Mouse (Mus musculus) forebrain, embryonic 11.5 days (tissue): ENCODE data around the gene Nwd2. TPM values are rescaled to one million over a fixed set of nuclear protein-coding genes. Genes with fewer than 3 reads are reported as not detected.

Experiments used
- ATAC-seq: fragments of 200-750 bp; cut with Nextera tagmentation; replicated peaks from 2 replicates; pipeline ENCODE4 v1.8.0; 2017; ENCODE audit warnings: moderate TSS enrichment; ENCODE audit not compliant: low FRiP score
- DNase-seq: peaks from one replicate; pipeline ENCODE4 v3.0.0-alpha.2; 2017; ENCODE audit warnings: low spot score
- H3K27ac ChIP-seq: fragments of 300-500 bp; sonication (generic); 2 replicates; pipeline ENCODE4 v1.5.1; 2014; ENCODE audit warnings: low read depth, low read length
- H3K27me3 ChIP-seq: fragments of 300-500 bp; sonication (generic); 2 replicates; pipeline ENCODE4 v1.6.1; 2014; ENCODE audit warnings: mild to moderate bottlenecking, low read length, mixed read lengths; ENCODE audit not compliant: control insufficient read depth, insufficient read depth
- H3K36me3 ChIP-seq: fragments of 300-500 bp; sonication (generic); 2 replicates; pipeline ENCODE4 v1.6.1; 2014; ENCODE audit warnings: mild to moderate bottlenecking, low read length, moderate library complexity, mixed read lengths; ENCODE audit not compliant: control insufficient read depth, insufficient read depth
- H3K4me1 ChIP-seq: fragments of 300-500 bp; sonication (generic); replicated peaks from 2 replicates; pipeline ENCODE4 v1.6.1; 2014; ENCODE audit warnings: low read length, mixed read lengths; ENCODE audit not compliant: control insufficient read depth, insufficient read depth
- H3K4me2 ChIP-seq: fragments of 300-500 bp; sonication (generic); 2 replicates; pipeline ENCODE4 v1.6.1; 2014; ENCODE audit warnings: low read depth, mild to moderate bottlenecking, low read length, moderate library complexity, mixed read lengths; ENCODE audit not compliant: severe bottlenecking
- H3K4me3 ChIP-seq: fragments of 300-500 bp; sonication (generic); 2 replicates; pipeline ENCODE4 v1.5.1; 2014; ENCODE audit warnings: low read depth, low read length
- H3K9ac ChIP-seq: fragments of 300-500 bp; sonication (generic); 2 replicates; pipeline ENCODE4 v1.6.1; 2014; ENCODE audit warnings: low read length
- H3K9me3 ChIP-seq: fragments of 300-500 bp; sonication (generic); 2 replicates; pipeline ENCODE4 v1.6.1; 2016; ENCODE audit warnings: low read length, mixed read lengths; ENCODE audit not compliant: control insufficient read depth
- WGBS: fragments of 180-500 bp; shearing (Covaris S2); extraction: QIAGEN DNeasy Blood & Tissue Kit; methylation state at CpG from one replicate; pipeline ENCODE4 v1.1.7; 2014; 5-methylcytosine and 5-hydroxymethylcytosine counted together
- polyA plus RNA-seq: library from polyadenylated mRNA; unstranded; fragments of >200 nt; fragmentation: Nextera tagmentation; extraction: Ambion mirVana; gene quantifications from 2 replicates; pipeline ENCODE4 v1.2.1, GENCODE M21; 2014

The Nwd2 gene
- polyA plus RNA-seq, 1 experiment from 2014 or later: 0.21 TPM

DNA sequence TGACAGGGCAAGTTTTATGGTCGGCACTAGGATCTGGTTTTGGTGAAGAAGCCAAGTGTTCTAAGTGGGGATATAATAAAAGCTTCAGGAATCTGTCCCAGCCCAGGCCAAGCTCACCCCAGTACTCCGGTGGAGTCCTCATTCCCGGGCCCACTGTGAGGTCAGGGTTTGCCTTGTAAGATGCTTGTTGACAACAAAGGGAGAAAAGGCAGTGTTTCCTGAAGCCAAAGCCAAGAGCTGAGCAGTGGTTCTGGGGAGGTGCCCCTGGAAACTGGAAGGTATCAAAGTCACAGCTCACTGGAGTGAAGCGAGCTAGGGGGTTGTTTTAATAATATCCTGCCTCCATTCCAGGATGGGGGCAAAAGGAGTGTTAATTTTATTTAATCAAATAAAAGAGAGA is 170.1 kb downstream of the Nwd2 start:
- DNase-seq: no peak
- H3K9me3 ChIP-seq: no peaks in the 10 kb centered on the region
- H3K4me3 ChIP-seq: no peak overlapping the region
- no peak for ATAC-seq
- no peak overlapping the region for H3K4me2 ChIP-seq
- H3K27ac ChIP-seq: no peak overlapping the region
- no peaks in the 10 kb centered on the region for H3K36me3 ChIP-seq
- no peak overlapping the region for H3K9ac ChIP-seq
- H3K27me3 ChIP-seq: no peaks in the 10 kb centered on the region
- no peaks in the 10 kb centered on the region for H3K4me1 ChIP-seq
- WGBS: 71% methylated on average over 4 of the region's 4 CpGs

DNA sequence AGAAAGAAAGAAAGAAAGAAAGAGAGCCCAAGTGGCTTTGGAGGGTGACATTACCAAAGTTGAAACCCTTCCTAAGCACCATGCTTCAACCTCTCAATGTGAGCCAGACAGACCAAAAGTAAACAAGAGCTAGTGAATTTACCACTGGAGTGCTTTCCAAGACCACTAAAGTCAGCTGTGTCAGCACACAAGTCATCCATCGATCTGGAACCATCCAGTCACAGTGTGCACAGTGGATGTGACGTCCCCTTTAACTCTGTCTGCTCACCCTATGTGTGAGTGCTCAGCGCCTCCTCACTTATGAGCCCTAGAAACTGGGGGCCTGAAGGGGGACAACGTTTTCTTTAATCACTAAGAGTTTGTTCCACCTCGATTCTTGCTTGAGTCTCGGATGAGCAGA is 170.6 kb downstream of the Nwd2 start:
- DNase-seq (no peak), ATAC-seq (no peak)
- no peaks in the 10 kb centered on the region for H3K4me1 ChIP-seq
- no peak overlapping the region for H3K9ac ChIP-seq
- H3K9me3 ChIP-seq: no peaks in the 10 kb centered on the region
- WGBS: 81% methylated on average over 6 of the region's 6 CpGs
- no peaks in the 10 kb centered on the region for H3K27me3 ChIP-seq
- H3K36me3 ChIP-seq: no peaks in the 10 kb centered on the region
- no peak overlapping the region for H3K4me2 ChIP-seq
- no peak overlapping the region for H3K27ac ChIP-seq
- H3K4me3 ChIP-seq: no peak overlapping the region

DNA sequence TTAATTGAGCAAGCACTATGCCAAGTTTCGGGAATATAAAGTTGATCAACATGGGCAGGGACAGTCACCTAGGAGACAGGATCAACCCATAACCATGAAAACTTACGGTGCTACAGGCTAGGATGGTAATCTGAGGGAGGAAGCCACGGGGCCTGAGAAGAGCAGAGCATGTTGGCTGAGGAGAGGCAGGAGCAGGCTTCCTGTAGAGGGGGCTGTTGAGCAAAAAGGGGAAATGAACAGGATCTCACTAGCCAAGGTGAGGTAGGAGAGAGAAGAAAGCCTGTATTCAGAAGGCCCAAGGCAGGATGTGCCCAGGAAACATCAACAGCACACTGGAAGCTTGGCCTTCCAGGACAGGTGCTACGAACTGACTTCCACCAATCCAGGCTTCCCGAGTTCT is 172.3 kb downstream of the Nwd2 start:
- no peak overlapping the region for H3K27ac ChIP-seq
- H3K9me3 ChIP-seq: no peaks in the 10 kb centered on the region
- WGBS: 94% methylated on average over 5 of the region's 5 CpGs
- H3K36me3 ChIP-seq: no peaks in the 10 kb centered on the region
- no peak overlapping the region for H3K9ac ChIP-seq
- H3K4me3 ChIP-seq: no peak overlapping the region
- no peak overlapping the region for H3K4me2 ChIP-seq
- no peaks in the 10 kb centered on the region for H3K27me3 ChIP-seq
- ATAC-seq (no peak), DNase-seq (no peak)
- H3K4me1 ChIP-seq: no peaks in the 10 kb centered on the region

DNA sequence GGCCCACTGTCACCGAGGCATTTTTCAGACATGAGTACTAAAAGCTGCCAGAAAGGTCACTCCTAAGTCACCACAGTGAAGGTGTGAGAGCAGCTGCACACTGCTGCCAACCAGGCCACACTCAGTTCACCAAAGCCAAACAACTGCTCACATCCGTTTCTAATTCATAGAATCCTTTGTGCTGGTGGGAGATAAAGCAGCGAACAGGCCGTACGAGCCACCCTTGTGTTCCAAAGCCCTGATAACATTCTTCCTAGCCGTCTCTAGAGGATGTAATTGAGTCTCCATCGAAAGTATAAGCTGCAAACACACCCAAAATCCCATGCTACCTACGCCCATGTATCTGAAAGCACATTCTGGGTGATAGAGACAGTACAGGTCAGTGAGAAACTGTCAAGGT is 173.0 kb downstream of the Nwd2 start:
- no peaks in the 10 kb centered on the region for H3K36me3 ChIP-seq
- H3K9me3 ChIP-seq: no peaks in the 10 kb centered on the region
- H3K4me2 ChIP-seq: no peak overlapping the region
- no peak overlapping the region for H3K4me3 ChIP-seq
- H3K27me3 ChIP-seq: no peaks in the 10 kb centered on the region
- DNase-seq: no peak
- H3K9ac ChIP-seq: no peak overlapping the region
- H3K4me1 ChIP-seq: no peaks in the 10 kb centered on the region
- no peak for ATAC-seq
- WGBS: 81% methylated on average over 8 of the region's 8 CpGs
- no peak overlapping the region for H3K27ac ChIP-seq

GRCm38 (mm10) chr5:63823362-63824332 is 174.7 kb downstream of the Nwd2 start:
- Histone ChIP-seq H3K27ac (no peak overlapping the region), H3K9ac (no peak overlapping the region), H3K9me3 (no peaks in the 10 kb centered on the region), H3K27me3 (no peaks in the 10 kb centered on the region), H3K4me3 (no peak overlapping the region), H3K4me2 (no peak overlapping the region), H3K36me3 (no peaks in the 10 kb centered on the region), H3K4me1 (no peaks in the 10 kb centered on the region)
- DNase-seq: no peak
- no peak for ATAC-seq
- WGBS: 78% methylated on average over 10 of the region's 10 CpGs

- 89% methylated on average over 8 of the region's 8 CpGs for WGBS
Measured at GRCm38 (mm10) chr5:63824599-63825350, 175.9 kb downstream of the Nwd2 start.

DNA sequence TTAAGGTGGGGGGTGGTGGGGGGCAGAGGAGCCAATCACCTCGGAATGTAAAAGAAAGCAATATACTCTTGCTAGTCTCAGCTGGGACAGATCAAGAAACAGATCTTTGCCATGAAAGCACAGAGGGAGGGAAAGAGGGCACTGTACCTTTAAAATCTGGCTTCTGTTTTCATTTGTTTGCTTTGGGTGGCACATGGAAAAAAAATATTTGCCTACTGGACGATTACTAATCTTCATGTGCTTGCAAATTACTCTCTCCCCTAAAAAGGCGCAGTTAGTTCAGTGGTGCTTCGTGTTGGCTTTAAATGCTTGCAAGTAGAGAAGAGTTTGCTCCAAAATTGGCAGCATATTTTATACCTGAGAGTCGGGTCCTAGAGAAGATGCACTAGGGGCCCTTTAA is 177.0 kb downstream of the Nwd2 start:
- H3K36me3 ChIP-seq: no peaks in the 10 kb centered on the region
- no peaks in the 10 kb centered on the region for H3K27me3 ChIP-seq
- DNase-seq: no peak
- no peaks in the 10 kb centered on the region for H3K9me3 ChIP-seq
- H3K9ac ChIP-seq: no peak overlapping the region
- no peak overlapping the region for H3K4me2 ChIP-seq
- no peaks in the 10 kb centered on the region for H3K4me1 ChIP-seq
- ATAC-seq: no peak
- no peak overlapping the region for H3K4me3 ChIP-seq
- no peak overlapping the region for H3K27ac ChIP-seq
- 82% methylated on average over 5 of the region's 5 CpGs for WGBS

More at GRCm38 (mm10) chr5:63824599-63825350, 175.9 kb downstream of the Nwd2 start:
- no peak for ATAC-seq
- Histone ChIP-seq H3K4me1 (no peaks in the 10 kb centered on the region), H3K27me3 (no peaks in the 10 kb centered on the region), H3K9me3 (no peaks in the 10 kb centered on the region), H3K9ac (no peak overlapping the region), H3K4me3 (no peak overlapping the region), H3K27ac (no peak overlapping the region), H3K36me3 (no peaks in the 10 kb centered on the region), H3K4me2 (no peak overlapping the region)
- DNase-seq: no peak

DNA sequence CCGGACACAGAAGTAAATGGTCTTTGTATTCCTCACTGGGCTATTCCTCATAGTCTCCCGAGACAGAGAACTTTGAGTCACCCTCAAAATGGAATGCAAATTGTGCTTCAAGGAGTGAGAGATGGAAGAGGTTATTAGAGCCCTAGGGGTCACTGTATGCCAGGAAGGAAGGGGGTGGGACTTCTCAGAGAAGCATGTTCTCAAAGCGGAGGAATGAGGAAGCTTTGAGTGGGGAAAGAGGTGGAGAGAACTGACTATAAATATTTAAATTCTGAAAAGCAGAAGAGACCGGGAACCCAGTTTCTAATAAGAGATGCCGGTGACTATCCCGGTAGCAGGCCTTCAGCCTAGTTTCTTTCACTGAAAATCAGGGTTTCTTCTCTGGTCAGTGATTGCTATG is 178.1 kb downstream of the Nwd2 start:
- no peak for DNase-seq
- WGBS: 80% methylated on average over 6 of the region's 6 CpGs
- Histone ChIP-seq H3K9ac (no peak overlapping the region), H3K27ac (no peak overlapping the region), H3K36me3 (no peaks in the 10 kb centered on the region), H3K9me3 (no peaks in the 10 kb centered on the region), H3K4me2 (no peak overlapping the region), H3K4me3 (no peak overlapping the region), H3K4me1 (no peaks in the 10 kb centered on the region), H3K27me3 (no peaks in the 10 kb centered on the region)
- ATAC-seq: no peak
